Mouse (Mus musculus): ENCODE data around the gene Lrrfip2.

DNA sequence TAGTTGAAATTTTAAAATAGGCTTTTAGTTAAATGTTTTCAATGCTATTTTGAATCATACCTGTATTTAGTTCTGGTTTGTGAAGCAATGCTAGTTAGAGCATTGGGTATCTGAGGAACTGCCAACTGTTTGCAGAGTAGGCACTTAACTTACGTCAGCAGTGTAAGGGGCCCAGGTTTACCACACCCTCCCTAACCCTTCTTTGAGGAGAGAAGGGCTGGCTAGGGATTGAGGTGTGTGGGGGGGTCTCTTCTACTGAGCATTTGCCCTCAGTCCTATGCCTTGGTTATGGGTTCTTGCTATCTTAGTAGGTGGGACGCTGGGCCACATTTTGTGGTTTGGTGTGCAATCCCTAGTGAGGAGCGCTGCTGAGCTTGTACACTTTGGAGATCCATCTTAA lies 79.7 kb downstream of the Lrrfip2 start:
- no peak for TF ChIP-seq POLR2A (IDR thresholded peaks at IDR 0.05; ENCODE audit: borderline replicate concordance, extremely low read depth, low read depth, low read length)
- TF ChIP-seq CTCF (IDR thresholded peaks at IDR 0.05; ENCODE audit: insufficient read depth, low read length), result no peak

Measured in lung, adult 2 months (tissue).